Comparison of ENCODE assay signal across 8 mouse cellular contexts in genomic region chr1:150920276-150920675, GRCm38 (mm10).
A peak's percentile ranks its signal among the peaks of the same experiment; 100 is the strongest.
DNase-seq lines count a peak whose midpoint lies in the region; ATAC-seq and TF ChIP-seq lines count a peak whose summit lies in the region.

No protein-coding gene starts in this region.

- no peaks in the 10 kb centered on the region for H3K9me3 ChIP-seq in forebrain, postnatal 0 days (ENCODE audit: low read length)

- no peak overlapping the region for H3K9ac ChIP-seq in forebrain, postnatal 0 days

- 47% methylated on average over 6 of the region's 6 CpGs for WGBS in forebrain, postnatal 0 days
- WGBS in large intestine, adult 2 months = 31% methylated on average over 6 of the region's 6 CpGs

- no peak for ATAC-seq in forebrain, postnatal 0 days

- H3K27me3 ChIP-seq in forebrain, postnatal 0 days (ENCODE audit: insufficient read depth, low read length) = no peaks in the 10 kb centered on the region

- H3K36me3 ChIP-seq in forebrain, postnatal 0 days (ENCODE audit: insufficient read depth) = no peaks in the 10 kb centered on the region

- peak; percentile 56 to 81 for DNase-seq in heart, adult 18-20 months
- DNase-seq in heart, adult 11 months = no peak
- peak; percentile 32 for DNase-seq in CD4-positive helper T cell, adult 2 months (ENCODE audit: low read depth, low spot score)
- DNase-seq in c-Kit-negative CD71-positive TER-119-positive erythroid progenitor cells, embryonic 14.5 days (ENCODE audit: low read depth, low spot score) = peak; percentile 4
- peak; percentile 76 for DNase-seq in forebrain, postnatal 0 days
- DNase-seq in large intestine, adult 2 months (ENCODE audit: low read depth, low spot score) = peak; percentile 39
- peak; percentile 87 for DNase-seq in lung, postnatal 14 days
- peak; percentile 25 for DNase-seq in testis, postnatal 14 days (ENCODE audit: low spot score)

- H3K4me3 ChIP-seq in forebrain, postnatal 0 days (ENCODE audit: low read depth, low read length) = no peak overlapping the region

- no peak overlapping the region for H3K4me2 ChIP-seq in forebrain, postnatal 0 days (ENCODE audit: low read depth)

- no peak overlapping the region for H3K27ac ChIP-seq in forebrain, postnatal 0 days (ENCODE audit: low read depth, low read length)

- TF ChIP-seq CTCF in forebrain, postnatal 0 days (IDR thresholded peaks at IDR 0.05; ENCODE audit: low read depth) = peak; percentile 70

- H3K4me1 ChIP-seq in forebrain, postnatal 0 days (ENCODE audit: insufficient read depth) = no peaks in the 10 kb centered on the region
